Mouse (Mus musculus) testis, adult 2 months (tissue): ENCODE measurements around the gene Rapgef3.

Source experiments
- CTCF ChIP-seq: fragments of 200-500 bp; IDR thresholded peaks from 2 replicates; pipeline ENCODE4 v1.5.1; 2012; ENCODE audit warnings: low read depth, mild to moderate bottlenecking, inconsistent platforms, low read length, moderate library complexity; ENCODE audit not compliant: control insufficient read depth, insufficient read depth, insufficient replicate concordance
- POLR2A ChIP-seq: fragments of 200-500 bp; IDR thresholded peaks from 2 replicates; pipeline ENCODE4 v1.6.1; 2012; ENCODE audit warnings: low read depth, mild to moderate bottlenecking, inconsistent platforms, low read length, moderate library complexity; ENCODE audit not compliant: control insufficient read depth

- TF ChIP-seq POLR2A (no peak), CTCF (no peak)
Measured at GRCm38 (mm10) chr15:97781961-97782748, 14.4 kb upstream of the Rapgef3 start.
